In the genomic region with DNA sequence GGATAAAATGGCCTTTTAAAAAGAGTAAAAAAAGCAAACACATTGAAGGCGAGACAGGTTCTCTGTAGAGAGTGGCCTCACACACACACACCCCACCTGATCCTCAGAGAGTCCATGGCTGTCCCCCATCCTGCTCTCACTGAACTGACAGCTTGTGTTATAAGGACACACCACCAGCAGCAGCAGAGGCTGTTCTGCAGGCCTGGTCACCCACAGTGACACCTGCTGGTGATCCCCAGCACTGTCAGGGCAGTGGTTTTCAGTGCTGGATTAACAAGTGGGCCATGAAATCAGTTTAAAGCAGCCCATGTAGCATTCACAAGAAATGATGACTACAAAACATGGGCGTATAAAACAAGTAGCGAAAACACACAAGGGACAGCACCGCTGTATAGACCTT, we compare ENCODE assay signal across 8 mouse cellular contexts. TPM values are rescaled to one million over a fixed set of nuclear protein-coding genes. Genes with fewer than 3 reads are reported as not detected.
DNase-seq lines count a peak whose midpoint lies in the region; ATAC-seq lines count a peak whose summit lies in the region.

No protein-coding gene starts in this region.

- no peaks in the 10 kb centered on the region for H3K27me3 ChIP-seq in hindbrain, embryonic 13.5 days

- no peak overlapping the region for H3K27ac ChIP-seq in hindbrain, embryonic 13.5 days

- ATAC-seq in frontal cortex, adult (ENCODE audit: low TSS enrichment) = peak; percentile 94
- ATAC-seq in hindbrain, embryonic 13.5 days (ENCODE audit: low FRiP score) = peak; percentile 74; the same call in 1 of the 2 replicates
- peak; percentile 98 for ATAC-seq in megakaryocyte, adult 5-6 weeks (ENCODE audit: poor library complexity, severe bottlenecking)

- WGBS in hindbrain, embryonic 13.5 days = 69% methylated on average over 4 of the region's 4 CpGs

- H3K9ac ChIP-seq in hindbrain, embryonic 13.5 days = no peak overlapping the region

- H3K4me3 ChIP-seq in hindbrain, embryonic 13.5 days = no peak overlapping the region

- DNase-seq in R1 (ENCODE audit: low read depth, low spot score) = peak; percentile 75
- DNase-seq in cerebellum, adult 18-20 months = peak; percentile 73 to 80
- peak; percentile 51 to 68 for DNase-seq in layer of hippocampus, postnatal 36 days
- DNase-seq in right cerebral cortex, adult 18-20 months = peak; percentile 68
- peak; percentile 44 to 75 for DNase-seq in urinary bladder, postnatal 4 days (ENCODE audit: low spot score in 2 of 2)

- H3K36me3 ChIP-seq in hindbrain, embryonic 13.5 days = no peaks in the 10 kb centered on the region

- no peak overlapping the region for H3K4me2 ChIP-seq in hindbrain, embryonic 13.5 days

- no peaks in the 10 kb centered on the region for H3K9me3 ChIP-seq in hindbrain, embryonic 13.5 days

- H3K4me1 ChIP-seq in hindbrain, embryonic 13.5 days (replicated peaks) = no peaks in the 10 kb centered on the region

RNA-seq across cellular contexts. Expression of gene Pja2, which starts 43.6 kb away (rescaled TPM):
- 152 and 155 TPM in 2 replicates for polyA plus RNA-seq in hindbrain, embryonic 13.5 days (2015; fragmentation: Nextera tagmentation; extraction: Ambion mirVana)
- total RNA-seq in layer of hippocampus, postnatal 36 days (2021) = 100 to 1,000 TPM; 442 to 480 TPM
- total RNA-seq in megakaryocyte, adult 5-6 weeks (2015) = 25.0 and 29.4 TPM in 2 replicates
- total RNA-seq in megakaryocyte, adult 5-6 weeks (2017) = 26.9 and 29.5 TPM in 2 replicates

Comparison
In these comparisons a context has a peak if more than half of its experiments do, and no peak if none do; other contexts are left out.
1. RNA of gene Pja2, which starts 43.6 kb away (total RNA-seq): 442 to 480 TPM in layer of hippocampus, postnatal 36 days; 25.0 to 29.5 TPM in megakaryocyte, adult 5-6 weeks; every median in the first group is over 10 times any median in the second.
2. Peak in every context shown above with its lines, with median percentiles within 50 percentile points of each other: DNase-seq and ATAC-seq.